Mouse (Mus musculus): ENCODE data around the gene Large2. TPM values are rescaled to one million over a fixed set of nuclear protein-coding genes. Genes with fewer than 3 reads are reported as not detected.

Gene Large2
- polyA plus RNA-seq, 1 experiment from 2014 or later = 7.0 TPM

GRCm38 (mm10) chr2:92331410-92331809 is 43.3 kb downstream of the Large2 start:
- H3K4me1 ChIP-seq = no peaks in the 10 kb centered on the region
- no peak for ATAC-seq (ENCODE audit: low FRiP score)
- H3K4me3 ChIP-seq = no peak overlapping the region
- no peaks in the 10 kb centered on the region for H3K9me3 ChIP-seq (replicated peaks)
- no peaks in the 10 kb centered on the region for H3K27me3 ChIP-seq
- H3K9ac ChIP-seq = no peak overlapping the region
- peaks cover 49% of the 10 kb centered on the region for H3K36me3 ChIP-seq
- 80% methylated on average over 2 of the region's 2 CpGs for WGBS
- no peak overlapping the region for H3K27ac ChIP-seq
- no peak overlapping the region for H3K4me2 ChIP-seq (replicated peaks)

- Histone ChIP-seq H3K4me1 (no peaks in the 10 kb centered on the region), H3K27me3 (no peaks in the 10 kb centered on the region), H3K27ac (no peak overlapping the region), H3K4me2 (replicated peaks) (no peak overlapping the region), H3K9me3 (replicated peaks) (no peaks in the 10 kb centered on the region), H3K36me3 (peaks cover 52% of the 10 kb centered on the region), H3K9ac (no peak overlapping the region), H3K4me3 (no peak overlapping the region)
- 53% methylated on average over 2 of the region's 2 CpGs for WGBS
- ATAC-seq (ENCODE audit: low FRiP score) = no peak
These were observed 43.8 kb downstream of the Large2 start for GRCm38 (mm10) chr2:92330840-92331239.

- no peak overlapping the region for H3K9ac ChIP-seq
- no peaks in the 10 kb centered on the region for H3K4me1 ChIP-seq
- no peak for ATAC-seq (ENCODE audit: low FRiP score)
- H3K4me2 ChIP-seq (replicated peaks) = no peak overlapping the region
- no peak overlapping the region for H3K27ac ChIP-seq
- H3K4me3 ChIP-seq = no peak overlapping the region
- 90% methylated on average over 8 of the region's 8 CpGs for WGBS
- H3K27me3 ChIP-seq = no peaks in the 10 kb centered on the region
- no peaks in the 10 kb centered on the region for H3K9me3 ChIP-seq (replicated peaks)
- peaks cover 42% of the 10 kb centered on the region for H3K36me3 ChIP-seq
These were observed 46.5 kb downstream of the Large2 start for GRCm38 (mm10) chr2:92328206-92328605.

- no peak overlapping the region for H3K4me2 ChIP-seq (replicated peaks)
- H3K27me3 ChIP-seq = no peaks in the 10 kb centered on the region
- no peak overlapping the region for H3K9ac ChIP-seq
- H3K4me3 ChIP-seq = no peak overlapping the region
- H3K4me1 ChIP-seq = no peaks in the 10 kb centered on the region
- H3K36me3 ChIP-seq = peaks cover 40% of the 10 kb centered on the region
- no peak for ATAC-seq (ENCODE audit: low FRiP score)
- WGBS = 96% methylated on average over 4 of the region's 4 CpGs
- H3K9me3 ChIP-seq (replicated peaks) = no peaks in the 10 kb centered on the region
- H3K27ac ChIP-seq = no peak overlapping the region
These were observed 47.1 kb downstream of the Large2 start for GRCm38 (mm10) chr2:92327601-92328000.

GRCm38 (mm10) chr2:92326221-92326620 is 48.4 kb downstream of the Large2 start:
- no peak overlapping the region for H3K9ac ChIP-seq
- H3K9me3 ChIP-seq (replicated peaks) = no peaks in the 10 kb centered on the region
- H3K4me2 ChIP-seq (replicated peaks) = no peak overlapping the region
- H3K27me3 ChIP-seq = no peaks in the 10 kb centered on the region
- peaks cover 44% of the 10 kb centered on the region for H3K36me3 ChIP-seq
- H3K27ac ChIP-seq = no peak overlapping the region
- H3K4me3 ChIP-seq = no peak overlapping the region
- no peak for ATAC-seq (ENCODE audit: low FRiP score)
- H3K4me1 ChIP-seq = no peaks in the 10 kb centered on the region
- WGBS = 91% methylated on average over 1 of the region's 1 CpGs

GRCm38 (mm10) chr2:92325676-92326075 is 49.0 kb downstream of the Large2 start:
- Histone ChIP-seq H3K4me1 (no peaks in the 10 kb centered on the region), H3K9me3 (replicated peaks) (no peaks in the 10 kb centered on the region), H3K36me3 (peaks cover 47% of the 10 kb centered on the region), H3K9ac (no peak overlapping the region), H3K4me2 (replicated peaks) (no peak overlapping the region), H3K4me3 (no peak overlapping the region), H3K27me3 (no peaks in the 10 kb centered on the region), H3K27ac (no peak overlapping the region)
- ATAC-seq (ENCODE audit: low FRiP score) = no peak
- WGBS = 81% methylated on average over 7 of the region's 7 CpGs

GRCm38 (mm10) chr2:92322669-92323068 is 52.0 kb downstream of the Large2 start:
- Histone ChIP-seq H3K4me2 (replicated peaks) (no peak overlapping the region), H3K36me3 (peaks cover 29% of the 10 kb centered on the region), H3K9ac (no peak overlapping the region), H3K4me3 (no peak overlapping the region), H3K27ac (no peak overlapping the region), H3K27me3 (no peaks in the 10 kb centered on the region), H3K9me3 (replicated peaks) (no peaks in the 10 kb centered on the region), H3K4me1 (no peaks in the 10 kb centered on the region)
- 87% methylated on average over 2 of the region's 2 CpGs for WGBS
- no peak for ATAC-seq (ENCODE audit: low FRiP score)

- Histone ChIP-seq H3K4me2 (replicated peaks) (no peak overlapping the region), H3K36me3 (peaks cover 13% of the 10 kb centered on the region), H3K4me1 (no peaks in the 10 kb centered on the region), H3K9me3 (replicated peaks) (no peaks in the 10 kb centered on the region), H3K27me3 (no peaks in the 10 kb centered on the region), H3K9ac (no peak overlapping the region), H3K4me3 (no peak overlapping the region), H3K27ac (no peak overlapping the region)
- ATAC-seq (ENCODE audit: low FRiP score) = no peak
- 88% methylated on average over 5 of the region's 5 CpGs for WGBS
These were observed 57.4 kb downstream of the Large2 start for GRCm38 (mm10) chr2:92317228-92317627.

- Histone ChIP-seq H3K4me2 (replicated peaks) (no peak overlapping the region), H3K27me3 (no peaks in the 10 kb centered on the region), H3K4me3 (no peak overlapping the region), H3K36me3 (peaks cover 7% of the 10 kb centered on the region; the same call in 1 of the 2 replicates), H3K4me1 (no peaks in the 10 kb centered on the region), H3K9me3 (replicated peaks) (no peaks in the 10 kb centered on the region), H3K9ac (no peak overlapping the region), H3K27ac (no peak overlapping the region)
- ATAC-seq (ENCODE audit: low FRiP score) = no peak
- WGBS = 85% methylated on average over 3 of the region's 3 CpGs
These were observed 58.0 kb downstream of the Large2 start for GRCm38 (mm10) chr2:92316652-92317051.

Small RNA genes within 50 kb of the gene (microRNA-seq; reads per million reads assigned to microRNA genes)
- gene Mir7000 = 0.81 reads per million

Other genes starting within 250 kb of the Large2 start
- 23.1 and 25.0 TPM in 2 replicates for gene Pex16, start 193 bp downstream of the Large2 start, polyA plus RNA-seq (2016; fragmentation: Nextera tagmentation; extraction: Ambion mirVana)
- gene 1700029I15Rik, start 7.7 kb upstream of the Large2 start, polyA plus RNA-seq (2016; fragmentation: Nextera tagmentation; extraction: Ambion mirVana) = 7.6 and 8.1 TPM in 2 replicates
- gene Mapk8ip1, start 26.4 kb upstream of the Large2 start, polyA plus RNA-seq (2016; fragmentation: Nextera tagmentation; extraction: Ambion mirVana) = 112 and 115 TPM in 2 replicates
- gene Cry2, start 59.2 kb upstream of the Large2 start, polyA plus RNA-seq (2016; fragmentation: Nextera tagmentation; extraction: Ambion mirVana) = 38.1 and 39.9 TPM in 2 replicates
- gene Slc35c1, start 85.7 kb upstream of the Large2 start, polyA plus RNA-seq (2016; fragmentation: Nextera tagmentation; extraction: Ambion mirVana) = 11.9 and 12.5 TPM in 2 replicates
- 11.1 and 12.2 TPM in 2 replicates for gene Chst1, start 224.8 kb upstream of the Large2 start, polyA plus RNA-seq (2016; fragmentation: Nextera tagmentation; extraction: Ambion mirVana)